Mouse (Mus musculus): ENCODE measurements around the gene Tspan5. TPM values are rescaled to one million over a fixed set of nuclear protein-coding genes. Genes with fewer than 3 reads are reported as not detected.
A peak's percentile ranks its signal among the peaks of the same experiment; 100 is the strongest.

Tspan5 gene
- polyA plus RNA-seq (2015; fragmentation: Nextera tagmentation; extraction: Ambion mirVana), result 21.9 and 22.3 TPM in 2 replicates

GRCm38 (mm10) chr3:138741649-138742565 is at the start of gene Tspan5:
Gene Tspan5, plus strand, starts transcription at chr3:138742195.
- ATAC-seq (ENCODE audit: low FRiP score, low TSS enrichment) (peak; percentile 90), DNase-seq (ENCODE audit: low spot score) (peak; percentile 84)
- H3K4me2 ChIP-seq (replicated peaks; ENCODE audit: low read depth), result peak within 1 kb of the TSS; percentile 93
- H3K27ac ChIP-seq (replicated peaks), result peak within 1 kb of the TSS; percentile 75
- no peaks in the 10 kb centered on the region for H3K9me3 ChIP-seq (ENCODE audit: control insufficient read depth, low read length)
- H3K4me3 ChIP-seq (ENCODE audit: low read depth, low read length), result peak within 1 kb of the TSS; percentile 82
- H3K9ac ChIP-seq (ENCODE audit: low read length), result peak within 1 kb of the TSS; percentile 69
- H3K27me3 ChIP-seq (ENCODE audit: control insufficient read depth, insufficient read depth, low read length), result no peaks in the 10 kb centered on the region
- TF ChIP-seq CTCF (IDR thresholded peaks at IDR 0.05; ENCODE audit: low read depth) (no peak; the same call in 1 of the 2 replicates), EP300 (optimal IDR thresholded peaks at IDR 0.05) (no peak)
- WGBS, result 1% methylated on average over 73 of the region's 100 CpGs
- no peaks in the 10 kb centered on the region for H3K36me3 ChIP-seq (ENCODE audit: control insufficient read depth, insufficient read depth, low read length)
- H3K4me1 ChIP-seq (replicated peaks; ENCODE audit: control insufficient read depth, insufficient read depth), result 0 out of 2 replicates have a peak, but pooled peaks cover 3% of the 10 kb centered on the region

GRCm38 (mm10) chr3:138692302-138692701 is 49.7 kb upstream of the Tspan5 start:
- Histone ChIP-seq H3K27ac (replicated peaks) (no peak overlapping the region), H3K9me3 (ENCODE audit: control insufficient read depth, low read length) (no peaks in the 10 kb centered on the region), H3K36me3 (ENCODE audit: control insufficient read depth, insufficient read depth, low read length) (no peaks in the 10 kb centered on the region), H3K4me1 (replicated peaks; ENCODE audit: control insufficient read depth, insufficient read depth) (no peaks in the 10 kb centered on the region), H3K9ac (ENCODE audit: low read length) (no peak overlapping the region), H3K4me3 (ENCODE audit: low read depth, low read length) (no peak overlapping the region), H3K27me3 (ENCODE audit: control insufficient read depth, insufficient read depth, low read length) (no peaks in the 10 kb centered on the region), H3K4me2 (replicated peaks; ENCODE audit: low read depth) (no peak overlapping the region)
- ATAC-seq (ENCODE audit: low FRiP score, low TSS enrichment) (no peak), DNase-seq (ENCODE audit: low spot score) (no peak)
- TF ChIP-seq EP300 (optimal IDR thresholded peaks at IDR 0.05) (no peak), CTCF (IDR thresholded peaks at IDR 0.05; ENCODE audit: low read depth) (no peak)
- 72% methylated on average over 1 of the region's 1 CpGs for WGBS

- H3K9ac ChIP-seq (ENCODE audit: low read length), result no peak overlapping the region
- no peak overlapping the region for H3K4me3 ChIP-seq (ENCODE audit: low read depth, low read length)
- H3K9me3 ChIP-seq (ENCODE audit: control insufficient read depth, low read length), result no peaks in the 10 kb centered on the region
- no peak overlapping the region for H3K27ac ChIP-seq (replicated peaks)
- no peaks in the 10 kb centered on the region for H3K27me3 ChIP-seq (ENCODE audit: control insufficient read depth, insufficient read depth, low read length)
- WGBS, result 84% methylated on average over 12 of the region's 12 CpGs
- H3K36me3 ChIP-seq (ENCODE audit: control insufficient read depth, insufficient read depth, low read length), result no peaks in the 10 kb centered on the region
- ATAC-seq (ENCODE audit: low FRiP score, low TSS enrichment) (no peak), DNase-seq (ENCODE audit: low spot score) (no peak)
- TF ChIP-seq CTCF (IDR thresholded peaks at IDR 0.05; ENCODE audit: low read depth), result no peak
- no peak for TF ChIP-seq EP300 (optimal IDR thresholded peaks at IDR 0.05)
- H3K4me1 ChIP-seq (replicated peaks; ENCODE audit: control insufficient read depth, insufficient read depth), result no peaks in the 10 kb centered on the region
- H3K4me2 ChIP-seq (replicated peaks; ENCODE audit: low read depth), result no peak overlapping the region
Measured at GRCm38 (mm10) chr3:138703399-138703798, 38.6 kb upstream of the Tspan5 start.

- no peak for ATAC-seq (ENCODE audit: low FRiP score, low TSS enrichment)
- H3K9ac ChIP-seq (ENCODE audit: low read length), result no peak overlapping the region
Measured at GRCm38 (mm10) chr3:138704469-138704868, 37.5 kb upstream of the Tspan5 start.

GRCm38 (mm10) chr3:138705875-138706274 is 36.1 kb upstream of the Tspan5 start:
- Histone ChIP-seq H3K36me3 (ENCODE audit: control insufficient read depth, insufficient read depth, low read length) (no peaks in the 10 kb centered on the region), H3K4me2 (replicated peaks; ENCODE audit: low read depth) (no peak overlapping the region), H3K4me1 (replicated peaks; ENCODE audit: control insufficient read depth, insufficient read depth) (no peaks in the 10 kb centered on the region), H3K9me3 (ENCODE audit: control insufficient read depth, low read length) (no peaks in the 10 kb centered on the region), H3K9ac (ENCODE audit: low read length) (no peak overlapping the region), H3K4me3 (ENCODE audit: low read depth, low read length) (no peak overlapping the region), H3K27me3 (ENCODE audit: control insufficient read depth, insufficient read depth, low read length) (no peaks in the 10 kb centered on the region), H3K27ac (replicated peaks) (no peak overlapping the region)
- TF ChIP-seq CTCF (IDR thresholded peaks at IDR 0.05; ENCODE audit: low read depth), result no peak
- TF ChIP-seq EP300 (optimal IDR thresholded peaks at IDR 0.05), result no peak
- no peak for DNase-seq (ENCODE audit: low spot score)
- WGBS, result 71% methylated on average over 14 of the region's 14 CpGs
- no peak for ATAC-seq (ENCODE audit: low FRiP score, low TSS enrichment)

More at GRCm38 (mm10) chr3:138704469-138704868, 37.5 kb upstream of the Tspan5 start:
- no peaks in the 10 kb centered on the region for H3K9me3 ChIP-seq (ENCODE audit: control insufficient read depth, low read length)
- no peaks in the 10 kb centered on the region for H3K4me1 ChIP-seq (replicated peaks; ENCODE audit: control insufficient read depth, insufficient read depth)
- no peak for DNase-seq (ENCODE audit: low spot score)
- no peak overlapping the region for H3K27ac ChIP-seq (replicated peaks)
- WGBS, result 65% methylated on average over 9 of the region's 9 CpGs
- no peaks in the 10 kb centered on the region for H3K36me3 ChIP-seq (ENCODE audit: control insufficient read depth, insufficient read depth, low read length)
- TF ChIP-seq EP300 (optimal IDR thresholded peaks at IDR 0.05), result no peak
- no peaks in the 10 kb centered on the region for H3K27me3 ChIP-seq (ENCODE audit: control insufficient read depth, insufficient read depth, low read length)
- no peak overlapping the region for H3K4me3 ChIP-seq (ENCODE audit: low read depth, low read length)
- H3K4me2 ChIP-seq (replicated peaks; ENCODE audit: low read depth), result no peak overlapping the region

GRCm38 (mm10) chr3:138709183-138709582 is 32.8 kb upstream of the Tspan5 start:
- Histone ChIP-seq H3K36me3 (ENCODE audit: control insufficient read depth, insufficient read depth, low read length) (no peaks in the 10 kb centered on the region), H3K9ac (ENCODE audit: low read length) (no peak overlapping the region), H3K4me2 (replicated peaks; ENCODE audit: low read depth) (no peak overlapping the region), H3K27me3 (ENCODE audit: control insufficient read depth, insufficient read depth, low read length) (no peaks in the 10 kb centered on the region), H3K27ac (replicated peaks) (no peak overlapping the region), H3K4me3 (ENCODE audit: low read depth, low read length) (no peak overlapping the region), H3K4me1 (replicated peaks; ENCODE audit: control insufficient read depth, insufficient read depth) (no peaks in the 10 kb centered on the region), H3K9me3 (ENCODE audit: control insufficient read depth, low read length) (no peaks in the 10 kb centered on the region)
- WGBS, result 70% methylated on average over 5 of the region's 5 CpGs
- DNase-seq (ENCODE audit: low spot score), result no peak
- ATAC-seq (ENCODE audit: low FRiP score, low TSS enrichment), result no peak
- TF ChIP-seq EP300 (optimal IDR thresholded peaks at IDR 0.05), result no peak
- no peak for TF ChIP-seq CTCF (IDR thresholded peaks at IDR 0.05; ENCODE audit: low read depth)
